Mouse (Mus musculus) megakaryocyte, adult 5-6 weeks (primary cell): Measurements from ENCODE around the gene Galnt18. TPM values are rescaled to one million over a fixed set of nuclear protein-coding genes. Genes with fewer than 3 reads are reported as not detected.

ENCODE experiments used
- ATAC-seq: 2 replicates; pipeline ENCODE4 v1.8.0; 2016; ENCODE audit warnings: mild to moderate bottlenecking, inconsistent platforms; ENCODE audit not compliant: poor library complexity, severe bottlenecking
- total RNA-seq, 2 experiments: library from RNA; stranded (forward) in 1 of 2; stranded (reverse) in 1 of 2; fragments of 153-499, 151-499 nt in 1 of 2; fragments of 221-1000, 200-1000 nt in 1 of 2; gene quantifications; 2 replicates each; pipeline versions ENCODE4 v1.2.3 to v1.2.4; 2015 to 2017

Galnt18 gene
- total RNA-seq, 2 experiments from 2014 or later: not detected

DNA sequence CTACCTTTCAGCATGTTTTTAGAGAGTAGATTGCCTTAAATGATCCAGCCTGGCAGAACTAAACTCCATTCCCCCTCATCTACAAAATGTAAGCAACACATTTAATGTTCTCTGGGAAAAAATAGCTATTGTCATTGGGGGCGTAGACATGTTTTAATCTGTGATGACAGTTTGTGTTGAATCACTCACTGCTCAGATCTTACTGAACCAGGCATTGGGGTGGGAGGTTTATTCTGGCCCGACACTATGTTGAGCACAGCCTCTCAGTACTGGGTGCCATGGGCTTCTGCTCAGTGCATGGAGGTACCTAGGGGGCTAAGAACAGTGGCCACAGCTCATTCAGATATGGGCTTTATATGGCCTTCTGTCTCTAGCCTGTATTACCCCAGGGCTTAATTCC is 207.4 kb downstream of the Galnt18 start:
- no peak for ATAC-seq

DNA sequence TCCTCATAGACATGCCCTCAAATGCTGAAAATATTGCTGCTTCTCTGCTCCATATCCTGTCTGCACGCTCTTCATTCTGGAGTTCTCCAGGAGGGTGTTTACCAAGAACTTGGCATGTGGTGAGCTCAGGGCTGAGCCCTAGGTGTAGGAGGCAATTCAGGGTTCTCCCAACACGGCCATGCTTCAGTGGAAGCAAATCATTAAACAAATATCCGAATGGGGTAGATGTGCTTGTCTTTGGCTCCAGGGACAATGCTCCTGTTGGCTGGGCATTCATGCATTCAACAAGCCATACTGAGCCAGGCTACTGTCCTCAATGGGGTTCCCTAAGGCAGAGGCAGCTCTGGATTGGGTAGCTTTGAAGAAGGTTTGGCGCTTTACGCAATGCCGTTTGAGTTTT is 212.9 kb downstream of the Galnt18 start:
- ATAC-seq: no peak

DNA sequence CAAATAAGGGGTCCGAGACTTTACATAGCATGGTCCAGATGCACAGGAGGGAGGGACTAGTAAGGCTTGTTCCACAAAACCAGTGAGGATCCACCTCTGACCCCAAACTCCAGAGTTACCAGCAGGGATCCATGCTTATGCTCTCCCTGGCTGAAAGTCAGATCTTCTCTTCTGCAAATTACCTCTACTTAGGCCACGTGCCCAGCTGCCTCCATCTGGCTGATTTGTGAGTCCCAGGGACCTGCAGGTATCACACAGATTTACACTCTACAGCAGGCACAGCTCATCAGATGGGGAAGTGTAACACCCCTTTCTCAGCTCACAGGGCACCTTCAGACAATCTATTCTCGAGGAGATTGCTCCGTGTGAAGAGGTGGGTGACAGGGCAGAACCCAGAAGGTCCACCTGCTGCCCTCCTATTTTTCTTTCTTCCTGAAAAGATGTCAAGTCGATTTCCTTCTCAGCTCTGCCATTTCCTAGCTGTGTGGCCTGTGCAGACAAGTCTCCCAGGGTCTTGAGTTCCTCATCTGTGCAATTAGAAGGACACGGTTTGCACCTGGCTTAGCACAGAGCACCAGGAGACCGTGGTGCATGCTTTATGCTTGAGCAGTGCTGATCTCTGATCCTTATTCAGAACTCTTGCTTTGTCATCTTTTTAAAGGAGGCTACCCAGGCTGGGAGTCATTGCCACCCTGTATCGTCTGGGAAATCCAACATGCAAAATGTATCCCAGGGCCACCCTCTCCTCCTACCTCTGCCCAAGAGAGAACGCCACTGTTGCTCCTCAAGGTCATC is 216.3 kb downstream of the Galnt18 start:
- ATAC-seq: no peak

DNA sequence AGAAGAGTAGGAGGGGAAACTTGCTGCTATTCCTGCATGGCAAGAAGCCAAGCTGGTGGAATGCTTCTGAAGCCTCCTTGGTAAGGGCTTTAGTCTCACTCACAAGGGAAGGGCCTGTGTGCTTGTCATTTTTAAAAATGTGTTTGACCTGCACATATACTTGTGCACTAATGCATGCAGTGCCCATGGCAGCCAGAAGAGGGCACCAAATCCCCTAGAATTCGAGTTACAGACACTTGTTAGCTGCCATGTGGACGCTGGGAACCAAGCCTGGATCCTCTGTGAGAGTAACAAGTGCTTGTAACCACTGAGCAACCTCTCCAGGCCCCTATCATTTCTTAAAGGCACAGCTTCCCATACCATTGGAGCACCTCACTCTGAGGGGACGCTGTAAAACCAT is 219.7 kb downstream of the Galnt18 start:
- no peak for ATAC-seq

DNA sequence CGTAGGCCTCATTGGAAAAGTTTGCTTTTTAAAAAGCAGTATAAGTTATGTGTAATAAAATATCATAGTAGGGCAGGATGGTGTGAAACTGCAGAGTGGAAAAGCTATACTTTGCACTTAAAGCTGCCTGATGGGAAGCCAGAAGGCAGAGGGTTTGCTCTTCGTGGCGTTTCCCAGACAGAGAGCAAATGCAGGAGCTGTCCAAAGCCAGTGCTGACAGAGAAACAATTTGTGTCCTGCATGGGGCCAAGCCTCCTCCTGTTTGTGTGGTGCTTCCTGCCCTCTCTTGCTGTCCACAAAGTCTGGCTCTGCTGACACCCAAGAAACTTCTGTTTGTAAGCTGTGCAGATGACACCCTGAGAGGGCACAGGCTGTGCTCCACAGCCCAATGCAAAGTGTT is 220.8 kb downstream of the Galnt18 start:
- no peak for ATAC-seq

DNA sequence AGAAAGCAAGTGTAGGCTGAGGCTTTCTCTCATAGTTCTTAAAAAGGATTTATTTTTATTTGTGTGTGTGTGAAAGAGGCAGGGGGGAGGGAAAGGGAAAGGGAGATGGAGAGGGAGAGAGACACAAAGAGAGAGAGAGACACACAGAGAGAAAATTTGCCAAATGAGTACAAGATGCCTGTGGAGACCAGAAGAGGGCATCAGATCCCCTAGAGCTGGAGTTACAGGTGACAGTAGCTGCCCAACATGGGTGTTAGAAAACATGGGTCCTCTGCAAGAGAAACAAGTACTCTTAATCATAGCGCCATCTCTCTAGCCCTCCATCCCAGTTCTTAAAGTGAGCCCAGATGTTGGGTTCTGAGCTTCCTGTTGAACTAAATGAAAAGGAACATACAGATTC is 228.8 kb downstream of the Galnt18 start:
- no peak for ATAC-seq

DNA sequence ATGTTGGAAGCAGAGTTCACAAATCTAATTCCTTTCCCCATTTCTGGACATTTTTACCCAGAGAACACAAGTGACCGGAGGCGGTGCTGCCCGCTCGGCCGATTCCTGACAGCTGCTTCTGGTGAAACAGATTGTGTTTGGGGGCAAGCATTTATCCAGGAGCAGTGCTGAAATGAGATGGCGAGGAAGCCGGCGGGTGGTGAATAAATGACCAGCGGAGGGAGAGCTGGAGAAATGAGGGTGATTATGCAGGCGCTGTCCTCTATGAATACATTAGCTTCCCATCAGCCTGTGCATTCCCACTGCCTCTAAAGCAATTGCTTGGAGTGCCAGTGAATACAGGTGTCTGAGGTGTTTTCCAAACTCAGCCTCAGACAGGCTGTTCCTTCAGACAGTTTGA is 232.7 kb downstream of the Galnt18 start:
- ATAC-seq: no peak

DNA sequence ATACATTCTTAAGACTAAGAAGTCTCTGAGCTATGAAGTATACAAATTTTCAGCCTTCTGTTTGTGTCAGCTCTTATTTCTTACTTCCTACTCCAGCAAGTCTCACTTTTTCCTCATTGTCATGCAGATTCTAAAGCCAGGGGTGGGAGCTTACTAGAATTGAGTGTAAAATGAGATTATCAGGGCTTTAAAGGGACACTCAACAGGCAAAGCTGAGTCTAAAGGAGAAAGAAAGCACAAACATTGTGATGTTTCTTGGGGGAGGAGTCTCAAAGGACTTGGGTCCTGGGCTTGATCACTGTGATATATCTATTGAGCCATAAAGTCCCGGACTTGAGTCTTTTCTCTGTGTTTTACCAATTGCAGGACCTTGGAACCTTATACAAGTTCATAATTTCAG is 234.2 kb downstream of the Galnt18 start:
- no peak for ATAC-seq

DNA sequence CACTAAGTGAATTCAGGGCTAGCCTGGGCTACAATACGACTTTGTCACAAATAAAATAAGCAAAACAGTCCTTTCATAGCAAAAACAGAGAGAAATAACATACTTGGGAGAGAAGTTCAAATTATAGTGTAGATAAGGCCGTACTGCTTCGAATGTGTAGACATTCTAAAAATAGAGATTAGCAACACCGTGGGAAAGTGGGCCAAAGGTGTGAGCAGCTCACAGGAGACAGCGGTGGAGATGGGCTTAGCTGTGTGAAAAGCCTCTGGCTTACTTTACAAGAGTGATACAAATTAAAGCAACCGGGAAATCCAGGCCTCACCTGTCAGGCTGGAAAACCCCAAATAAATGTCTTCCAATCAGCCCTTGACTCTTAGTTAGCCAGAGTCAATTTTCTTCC is 241.8 kb downstream of the Galnt18 start:
- no peak for ATAC-seq

DNA sequence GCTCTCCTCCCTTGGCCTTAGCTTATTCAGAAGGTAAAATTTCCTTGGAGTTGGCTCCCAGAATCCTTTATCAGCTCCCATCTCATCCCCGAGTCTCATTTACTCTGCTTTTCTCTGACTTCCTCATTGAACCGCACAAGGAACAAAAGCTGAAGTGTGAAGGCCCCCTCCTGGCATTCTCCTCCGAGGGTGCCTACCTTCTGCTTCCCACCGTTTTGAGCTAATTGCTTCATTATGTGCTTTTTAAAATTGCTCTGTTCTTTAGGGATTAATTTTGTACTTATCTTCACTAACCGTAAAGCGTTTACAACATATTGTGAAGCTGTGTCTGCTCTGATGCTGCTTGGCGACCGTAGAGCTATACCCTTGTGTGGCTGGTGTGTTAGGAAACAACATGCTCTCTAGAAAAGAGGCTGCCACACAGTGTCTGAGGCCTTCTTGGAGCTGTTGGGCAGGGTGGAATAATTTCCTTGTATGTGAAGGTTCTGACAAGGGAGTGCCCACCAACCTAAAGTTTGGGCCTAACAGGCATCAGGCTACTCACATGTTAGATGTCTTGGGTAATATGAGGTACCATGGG is 244.9 kb downstream of the Galnt18 start:
- ATAC-seq: no peak

DNA sequence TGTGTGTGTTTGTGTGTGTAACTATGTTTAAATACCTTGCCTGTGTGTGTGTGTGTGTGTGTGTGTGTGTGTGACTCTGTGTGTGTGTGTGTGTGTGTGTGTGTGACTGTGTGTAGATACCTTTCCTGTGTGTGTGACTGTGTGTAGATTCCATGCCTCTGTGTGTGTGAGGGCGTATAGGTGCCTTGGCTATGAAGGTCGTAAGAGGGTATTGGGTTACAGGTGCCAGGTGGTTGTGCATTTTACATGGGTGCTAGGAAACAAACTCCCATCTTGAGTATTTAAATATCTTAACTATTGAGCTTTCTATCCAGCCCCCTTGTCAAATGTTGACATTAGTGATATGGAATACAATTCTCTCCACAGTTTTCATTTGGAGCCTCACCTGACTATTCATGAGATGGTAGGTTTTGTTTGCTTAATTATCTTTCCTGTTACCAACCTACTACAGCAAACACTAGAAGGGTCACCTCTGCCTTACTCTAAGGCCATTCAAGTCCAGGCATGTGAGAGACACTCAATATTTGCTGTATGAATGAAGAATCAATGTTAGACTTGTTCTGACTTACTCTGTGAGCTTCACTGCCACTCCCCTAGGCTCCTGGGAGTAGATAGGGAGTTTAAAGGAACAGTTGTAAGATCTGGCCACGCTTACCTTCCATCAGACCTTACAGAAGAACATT is 250.7 kb downstream of the Galnt18 start:
- no peak for ATAC-seq

DNA sequence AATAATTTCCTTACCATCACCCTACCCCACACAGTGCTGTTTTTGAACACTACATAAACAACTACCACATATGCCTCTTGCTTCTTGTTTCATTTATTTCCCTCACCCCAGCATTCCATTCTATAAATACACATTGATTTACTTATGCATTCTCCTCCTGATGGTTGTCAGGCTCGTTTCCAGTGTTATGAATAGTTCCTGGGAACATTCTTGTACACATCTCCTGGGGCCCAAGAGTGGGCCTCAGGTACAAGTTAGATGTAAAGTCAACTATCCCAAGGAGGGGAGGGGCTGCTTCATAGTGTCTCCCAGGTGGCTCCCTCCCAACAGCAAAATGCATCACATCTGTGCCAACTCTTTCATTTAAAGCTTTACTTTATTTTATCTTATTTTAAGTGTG is 251.3 kb downstream of the Galnt18 start:
- ATAC-seq: no peak

DNA sequence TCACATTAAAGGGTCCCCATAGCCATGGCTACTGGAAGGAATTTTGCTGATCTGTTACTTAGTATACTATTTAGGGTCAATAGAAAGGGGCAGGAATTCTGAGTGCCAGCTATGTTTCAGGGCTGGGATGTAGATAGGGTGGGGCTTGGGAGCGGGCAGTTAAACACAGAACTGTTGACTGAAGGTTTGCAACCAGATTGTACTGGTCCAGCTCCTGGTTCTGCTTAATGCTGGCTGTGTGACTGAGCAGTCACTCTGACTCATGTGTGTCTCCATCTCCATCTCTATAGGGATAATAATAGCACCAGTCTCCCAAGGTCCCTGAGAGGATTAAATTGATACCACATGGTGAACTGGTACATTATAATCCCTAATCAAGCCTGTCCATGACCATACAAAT is 258.9 kb downstream of the Galnt18 start:
- ATAC-seq: no peak

DNA sequence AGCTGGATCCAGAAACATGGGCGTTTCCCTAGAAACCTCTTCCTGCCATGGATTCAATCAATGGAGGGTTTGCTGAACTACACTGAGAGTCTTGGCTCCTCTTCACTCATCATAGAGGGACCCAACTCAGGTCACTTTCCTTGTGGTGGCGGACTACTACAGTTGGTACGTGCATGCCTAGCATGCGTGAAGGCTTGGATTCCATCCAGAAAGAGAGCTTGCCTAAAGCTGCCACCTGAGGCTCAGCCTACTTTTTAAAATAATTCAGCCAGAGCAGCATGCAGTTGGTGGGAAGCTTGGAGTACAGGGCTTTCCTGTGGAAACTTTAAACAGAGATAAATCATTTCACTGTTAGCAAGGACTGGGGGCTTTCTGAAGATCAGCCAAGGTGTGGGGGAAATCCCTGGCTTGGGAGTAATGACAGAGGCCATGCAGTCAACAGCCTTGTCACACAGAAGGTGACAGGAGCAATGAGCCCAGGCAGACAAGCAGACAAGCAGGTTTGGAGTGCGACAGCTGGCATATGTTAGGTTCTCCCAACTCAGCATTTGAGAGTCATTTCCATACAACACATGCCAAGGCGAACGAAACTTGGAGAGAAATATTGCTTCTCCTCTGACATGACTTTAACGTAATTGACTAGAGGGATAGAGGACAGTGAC is 261.1 kb downstream of the Galnt18 start:
- no peak for ATAC-seq

DNA sequence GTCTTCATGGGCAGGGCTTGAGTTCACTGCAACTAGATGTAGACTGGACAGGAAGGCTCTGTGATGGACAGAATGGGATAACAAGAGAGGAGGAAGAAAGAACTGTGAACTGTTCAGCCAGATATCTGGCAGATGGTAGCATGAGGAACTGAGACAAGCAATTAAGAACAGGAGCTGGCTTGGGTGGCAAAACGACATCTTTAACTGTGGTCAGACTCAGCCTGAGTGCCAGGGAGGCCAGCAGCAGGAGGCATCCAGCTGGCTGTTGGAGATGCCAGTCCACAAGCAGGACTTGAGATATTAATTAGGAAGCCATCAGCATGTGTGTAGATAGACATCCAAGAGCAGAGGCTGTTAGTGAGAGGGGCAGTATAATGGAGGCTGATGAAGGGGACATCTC is 262.9 kb downstream of the Galnt18 start:
- no peak for ATAC-seq

DNA sequence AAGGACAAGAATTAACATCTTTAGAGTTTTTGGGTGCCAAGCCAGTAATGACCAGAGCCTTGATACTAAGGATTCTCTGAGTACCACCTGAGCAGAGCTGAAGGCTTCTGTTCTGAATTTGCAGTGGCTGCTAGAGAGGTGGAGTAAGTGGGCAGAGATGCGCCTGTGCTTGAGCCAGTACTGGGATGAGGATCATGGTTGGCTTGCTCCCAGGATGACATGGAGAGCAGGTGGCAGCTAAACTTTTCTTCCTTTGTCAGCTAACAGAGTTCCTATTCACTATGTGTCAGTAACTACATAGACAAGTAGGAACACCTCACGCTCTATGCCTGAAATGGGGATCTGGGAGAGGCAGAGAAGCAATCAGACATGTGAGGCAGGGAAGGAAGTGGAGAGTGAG is 264.3 kb downstream of the Galnt18 start:
- no peak for ATAC-seq

DNA sequence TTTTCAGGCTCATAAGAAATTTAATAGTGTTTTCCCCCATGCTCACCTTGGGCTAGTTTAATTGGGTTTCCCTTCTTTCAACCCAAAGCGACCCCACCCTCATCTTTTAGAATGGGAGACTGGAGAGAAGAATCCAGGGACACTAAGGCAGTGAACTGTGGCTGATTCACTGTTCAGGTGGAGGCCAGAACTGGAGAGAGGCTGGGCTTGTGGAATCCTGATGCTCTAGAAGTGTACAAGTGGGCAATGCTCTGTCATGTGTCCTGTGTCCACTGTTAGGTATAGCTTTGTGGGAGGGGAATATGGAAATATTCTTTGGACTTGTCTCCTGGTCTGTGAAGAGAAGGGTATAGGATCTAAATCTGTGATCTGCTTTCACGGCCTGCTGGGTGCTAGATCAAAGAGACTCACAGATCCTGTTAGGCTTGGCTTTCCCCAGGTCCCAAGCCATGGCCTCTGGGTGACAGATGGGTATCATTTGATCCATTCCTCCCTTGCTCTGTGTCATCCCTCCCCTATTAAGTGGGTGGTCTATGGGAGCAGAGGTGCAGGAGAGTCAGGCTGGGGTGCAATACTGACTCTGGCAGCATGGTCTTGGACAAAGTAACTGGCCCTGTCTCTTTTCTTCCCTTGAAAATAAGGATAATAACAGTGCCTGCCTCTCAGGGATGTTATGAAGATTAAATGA is 270.5 kb downstream of the Galnt18 start:
- no peak for ATAC-seq

DNA sequence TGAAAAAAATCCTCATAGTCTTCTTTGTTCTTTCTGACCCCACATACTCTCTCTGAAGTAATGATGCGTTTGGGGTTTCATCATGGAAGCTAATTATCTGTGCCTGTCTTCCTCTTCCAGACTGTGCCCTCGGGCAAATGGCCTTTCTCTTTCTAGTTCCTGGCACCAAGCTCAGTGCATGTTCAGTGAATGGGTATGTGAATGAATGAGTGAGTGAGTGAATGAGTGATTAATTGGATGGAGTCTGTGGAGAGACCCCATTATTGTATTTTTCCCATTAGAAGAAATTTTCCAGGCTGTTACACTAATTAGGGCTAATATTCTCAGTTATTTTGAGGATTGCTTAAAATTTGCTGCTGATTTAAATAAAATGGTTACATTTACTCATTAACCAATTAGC is 279.2 kb downstream of the Galnt18 start:
- ATAC-seq: no peak

DNA sequence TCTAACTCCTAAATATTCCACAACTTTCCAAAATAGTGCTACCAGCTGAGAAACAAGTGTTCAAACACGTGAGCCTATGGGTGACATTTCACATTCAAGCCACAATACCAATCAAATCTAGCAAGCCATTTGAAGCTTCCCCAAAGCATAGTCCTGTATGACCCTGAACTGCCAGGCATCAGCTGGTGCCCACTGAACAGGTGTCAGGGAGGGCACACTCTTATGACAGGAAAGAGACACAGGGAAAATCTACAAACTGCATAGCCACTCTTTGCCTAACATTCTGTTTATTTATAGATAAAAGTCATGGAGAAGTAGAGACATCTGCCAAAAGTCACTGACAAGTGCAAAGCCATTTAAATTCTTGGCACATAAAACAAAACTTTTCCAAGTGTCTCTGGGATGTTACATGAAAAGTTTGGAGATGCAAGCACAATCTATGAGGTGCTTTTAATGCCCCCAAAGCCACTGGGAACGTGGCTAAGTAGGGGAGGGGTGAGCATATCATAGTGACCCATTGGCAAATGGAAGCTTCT is 280.5 kb downstream of the Galnt18 start:
- ATAC-seq: no peak

DNA sequence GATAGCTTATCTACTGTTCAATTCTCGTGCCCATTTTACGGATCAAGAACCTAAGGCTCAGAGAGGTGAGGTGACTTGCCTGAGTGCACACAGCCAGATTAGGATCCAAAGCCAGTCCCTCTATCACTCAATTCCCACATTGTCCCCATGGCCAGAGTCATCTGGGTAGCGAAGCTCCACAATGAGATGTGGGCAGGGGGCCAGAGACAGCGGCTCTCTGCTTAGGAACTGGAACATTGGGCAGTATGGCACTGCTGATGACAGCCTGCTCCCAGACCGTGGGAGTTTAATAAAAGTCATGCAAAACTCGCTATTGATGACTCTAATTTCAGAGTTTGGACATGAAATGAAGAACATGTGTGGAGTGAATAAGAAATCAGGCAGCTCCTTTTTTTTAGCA is 282.6 kb downstream of the Galnt18 start:
- no peak for ATAC-seq
